Mouse (Mus musculus): ENCODE measurements around the gene Ttc5.
A peak's percentile ranks its signal among the peaks of the same experiment; 100 is the strongest.
"Not testable (repeated sequence)": the region's sequence is repeated elsewhere in the genome, so short reads cannot be mapped to it uniquely, and the experiment has no call there.

Ttc5 gene

GRCm38 (mm10) chr14:50785251-50785637 lies at the start of gene Ttc5:
Ttc5 (minus strand) TSS chr14:50785519.
- peak; percentile 92 to 97 for DNase-seq

GRCm38 (mm10) chr14:50834435-50834834 lies 49.1 kb upstream of the Ttc5 start:
- DNase-seq, result no peak

GRCm38 (mm10) chr14:50833964-50834363 lies 48.6 kb upstream of the Ttc5 start:
- DNase-seq, result no peak

GRCm38 (mm10) chr14:50829878-50830277 lies 44.6 kb upstream of the Ttc5 start:
- no peak for DNase-seq

GRCm38 (mm10) chr14:50826579-50826978 lies 41.3 kb upstream of the Ttc5 start:
- DNase-seq, result no peak

GRCm38 (mm10) chr14:50824219-50824618 lies 38.9 kb upstream of the Ttc5 start:
- no peak for DNase-seq

- no peak for DNase-seq
Observed at GRCm38 (mm10) chr14:50823240-50823639, 37.9 kb upstream of the Ttc5 start.

- no peak for DNase-seq
Observed at GRCm38 (mm10) chr14:50813060-50813459, 27.7 kb upstream of the Ttc5 start.

GRCm38 (mm10) chr14:50807487-50808072 lies 22.3 kb upstream of the Ttc5 start, which contains the start of the genes Ccnb1ip1 and Parp2:
Ccnb1ip1 (minus strand) TSS chr14:50807732.
Parp2 (plus strand) TSS chr14:50807841.
- peak; percentile 94 to 96 for DNase-seq

- not testable (repeated sequence) for DNase-seq
Observed at GRCm38 (mm10) chr14:50806469-50806868, 21.1 kb upstream of the Ttc5 start.

GRCm38 (mm10) chr14:50804683-50805082 lies 19.4 kb upstream of the Ttc5 start:
- no peak for DNase-seq

- DNase-seq, result peak; percentile 17 to 45
Observed at GRCm38 (mm10) chr14:50802843-50803562, 17.7 kb upstream of the Ttc5 start.

GRCm38 (mm10) chr14:50802441-50802840 lies 17.1 kb upstream of the Ttc5 start:
- DNase-seq, result no peak

GRCm38 (mm10) chr14:50799502-50800259 lies 14.4 kb upstream of the Ttc5 start:
- DNase-seq, result peak; percentile 40 to 46

GRCm38 (mm10) chr14:50798512-50798911 lies 13.2 kb upstream of the Ttc5 start:
- DNase-seq, result peak; percentile 13 to 52

- no peak for DNase-seq
Observed at GRCm38 (mm10) chr14:50796464-50796863, 11.1 kb upstream of the Ttc5 start.

GRCm38 (mm10) chr14:50795965-50796364 lies 10.6 kb upstream of the Ttc5 start:
- no peak for DNase-seq

GRCm38 (mm10) chr14:50795261-50795935 lies 10.1 kb upstream of the Ttc5 start:
- DNase-seq, result no peak

GRCm38 (mm10) chr14:50788157-50788556 lies 2.8 kb upstream of the Ttc5 start:
- no peak for DNase-seq

- DNase-seq, result peak in 1 of 2 experiments; percentile 36
Observed at GRCm38 (mm10) chr14:50784391-50785250, 698 bp downstream of the Ttc5 start.

- DNase-seq, result no peak
Observed at GRCm38 (mm10) chr14:50782166-50782565, 3.2 kb downstream of the Ttc5 start.

- peak; percentile 6 to 38 for DNase-seq
Observed at GRCm38 (mm10) chr14:50771342-50771741, 14.0 kb downstream of the Ttc5 start.

Data from kidney, postnatal 36 days (tissue).